Mouse (Mus musculus) brain, embryonic 14.5 days (tissue): ENCODE data around the gene Gm9999.

Source experiments
- CTCF ChIP-seq: fragments of 200-500 bp; IDR thresholded peaks from 2 replicates; pipeline ENCODE4 v1.5.1; 2012; ENCODE audit warnings: inconsistent platforms, mild to moderate bottlenecking, moderate library complexity, borderline replicate concordance; ENCODE audit not compliant: insufficient read depth, insufficient read length; ENCODE audit errors: extremely low read depth
- POLR2A ChIP-seq: fragments of 200-500 bp; IDR thresholded peaks from 2 replicates; pipeline ENCODE4 v1.6.1; 2012; ENCODE audit warnings: mild to moderate bottlenecking, inconsistent platforms, borderline replicate concordance; ENCODE audit not compliant: poor library complexity, insufficient read depth, insufficient read length, severe bottlenecking; ENCODE audit errors: extremely low read depth

DNA sequence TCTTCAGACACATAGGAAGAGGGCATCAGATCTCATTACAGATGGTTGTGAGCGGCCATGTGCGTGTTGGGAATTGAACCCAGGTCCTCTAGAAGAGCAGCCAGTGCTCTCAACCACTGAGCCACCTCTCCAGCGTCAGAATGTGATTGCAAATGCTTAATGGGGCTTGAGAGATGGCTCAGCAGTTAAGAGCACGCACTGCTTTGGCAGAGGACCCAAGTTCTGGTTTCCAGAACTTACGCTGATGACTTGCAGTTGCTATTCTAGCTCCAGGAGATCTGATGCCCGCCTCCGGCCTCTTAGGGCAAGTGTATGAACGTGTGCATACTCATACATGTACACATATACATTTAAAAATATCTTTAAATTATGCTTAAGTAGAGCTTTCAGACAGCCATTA is 52.0 kb downstream of the Gm9999 start:
- no peak for TF ChIP-seq POLR2A
- no peak for TF ChIP-seq CTCF
